Comparison of ENCODE assay signal across 8 mouse cellular contexts in the genomic region with DNA sequence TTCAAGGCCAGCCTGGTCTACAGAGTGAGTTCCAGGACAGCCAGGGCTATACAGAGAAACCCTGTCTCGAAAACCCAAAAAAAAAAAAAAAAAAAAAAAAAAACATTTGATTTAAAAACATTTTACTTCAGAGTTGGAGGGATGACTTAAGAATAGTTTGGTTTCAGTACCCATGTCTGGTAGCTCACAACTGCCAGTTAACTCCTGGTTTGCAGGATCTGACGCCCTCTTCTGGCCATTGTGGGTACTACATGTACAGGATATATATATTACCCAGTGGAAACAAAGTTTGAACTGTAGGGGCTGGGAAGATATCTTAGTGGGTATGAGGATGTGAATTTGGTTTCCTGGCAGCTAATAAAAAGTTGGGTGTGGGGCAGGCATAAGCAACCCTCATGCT. TPM values are rescaled to one million over a fixed set of nuclear protein-coding genes. Genes with fewer than 3 reads are reported as not detected.
DNase-seq lines count a peak whose midpoint lies in the region; ATAC-seq and TF ChIP-seq lines count a peak whose summit lies in the region.

No protein-coding gene starts in this region.

- ATAC-seq in midbrain, embryonic 14.5 days (ENCODE audit: low FRiP score, low TSS enrichment), result no peak
- no peak for ATAC-seq in midbrain, embryonic 13.5 days

- 0% methylated on average over 1 of the region's 2 CpGs for WGBS in midbrain, embryonic 14.5 days
- 0% methylated on average over 1 of the region's 2 CpGs for WGBS in midbrain, embryonic 13.5 days

- no peaks in the 10 kb centered on the region for H3K4me1 ChIP-seq in midbrain, embryonic 14.5 days (ENCODE audit: control insufficient read depth, insufficient read depth, low read length)
- H3K4me1 ChIP-seq in midbrain, embryonic 13.5 days (replicated peaks), result peaks cover 8% of the 10 kb centered on the region

- no peak overlapping the region for H3K27ac ChIP-seq in gastrocnemius, adult 2 months
- no peak overlapping the region for H3K27ac ChIP-seq in midbrain, embryonic 14.5 days (replicated peaks; ENCODE audit: low read depth, low read length)
- H3K27ac ChIP-seq in midbrain, embryonic 13.5 days, result no peak overlapping the region

- no peak overlapping the region for H3K4me3 ChIP-seq in gastrocnemius, adult 2 months
- no peak overlapping the region for H3K4me3 ChIP-seq in midbrain, embryonic 14.5 days (replicated peaks; ENCODE audit: low read depth, low read length)
- no peak overlapping the region for H3K4me3 ChIP-seq in midbrain, embryonic 13.5 days (replicated peaks)

- no peak for DNase-seq in gastrocnemius, adult 2 months
- DNase-seq in gastrocnemius, postnatal 25 days, result no peak
- DNase-seq in midbrain, embryonic 14.5 days, result peak; percentile 41
- DNase-seq in ZHBTc4 (ENCODE audit: low read depth, low spot score), result peak; percentile 74
- DNase-seq in spleen, postnatal 4 days (ENCODE audit: low spot score in 2 of 2), result peak; percentile 66 to 88
- no peak for DNase-seq in neural tube, embryonic 10.5 days (ENCODE audit: extremely low spot score, low spot score)
- no peak for DNase-seq in gastrocnemius, adult 8-10 months (ENCODE audit: low spot score in 2 of 2)

- intact Hi-C loops in gastrocnemius, adult 2 months (cut with DNase I), result no loop called here

- no peaks in the 10 kb centered on the region for H3K9me3 ChIP-seq in midbrain, embryonic 14.5 days (ENCODE audit: control insufficient read depth, low read length)
- H3K9me3 ChIP-seq in midbrain, embryonic 13.5 days, result peaks cover 5% of the 10 kb centered on the region; the same call in 1 of the 2 replicates

- no peak overlapping the region for H3K4me2 ChIP-seq in midbrain, embryonic 14.5 days (ENCODE audit: low read length)
- H3K4me2 ChIP-seq in midbrain, embryonic 13.5 days (replicated peaks), result no peak overlapping the region

- H3K9ac ChIP-seq in midbrain, embryonic 14.5 days (replicated peaks; ENCODE audit: low read length), result no peak overlapping the region
- H3K9ac ChIP-seq in midbrain, embryonic 13.5 days (replicated peaks), result no peak overlapping the region

- no peaks in the 10 kb centered on the region for H3K36me3 ChIP-seq in midbrain, embryonic 14.5 days (ENCODE audit: control insufficient read depth, insufficient read depth, low read length)
- 0 out of 2 replicates have a peak, but pooled peaks cover 4% of the 10 kb centered on the region for H3K36me3 ChIP-seq in midbrain, embryonic 13.5 days

- peak; percentile 63 for TF ChIP-seq CTCF in gastrocnemius, adult 2 months (IDR thresholded peaks at IDR 0.05)

- no peaks in the 10 kb centered on the region for H3K27me3 ChIP-seq in midbrain, embryonic 14.5 days (ENCODE audit: control insufficient read depth, insufficient read depth, low read length)
- no peaks in the 10 kb centered on the region for H3K27me3 ChIP-seq in midbrain, embryonic 13.5 days

RNA-seq across cellular contexts. Expression of a gene that starts 27.0 kb away (rescaled TPM):
- total RNA-seq in gastrocnemius, adult 2 months (2021), result under 1 TPM in 1 of 2 experiments, not detected in 1; 0.17 TPM
- under 1 TPM in 1 of 2 experiments, not detected in 1; 0.29 TPM for total RNA-seq in gastrocnemius, postnatal 25 days (2021)
- 1.9 and 3.1 TPM in 2 replicates for polyA plus RNA-seq in midbrain, embryonic 14.5 days (2014; fragmentation: Nextera tagmentation; extraction: Ambion mirVana)
- 2.1 and 3.2 TPM in 2 replicates for polyA plus RNA-seq in midbrain, embryonic 13.5 days (2015; fragmentation: Nextera tagmentation; extraction: Ambion mirVana)
- total RNA-seq in gastrocnemius, adult 8-10 months (2022), result under 1 TPM in 3 of 4 experiments, not detected in 1; 0.12 to 0.18 (median 0.17) TPM

RNA-seq across cellular contexts. Expression of a gene that starts 46.1 kb away (rescaled TPM):
- total RNA-seq in gastrocnemius, adult 2 months (2021), result 1 to 10 TPM; 4.9 to 5.5 TPM
- total RNA-seq in gastrocnemius, postnatal 25 days (2021), result 1 to 10 TPM; 4.8 to 5.8 TPM
- polyA plus RNA-seq in midbrain, embryonic 14.5 days (2014; fragmentation: Nextera tagmentation; extraction: Ambion mirVana), result 18.3 and 19.0 TPM in 2 replicates
- 20.7 and 22.4 TPM in 2 replicates for polyA plus RNA-seq in midbrain, embryonic 13.5 days (2015; fragmentation: Nextera tagmentation; extraction: Ambion mirVana)
- 1 to 10 TPM; 4.6 to 5.8 (median 5.2) TPM for total RNA-seq in gastrocnemius, adult 8-10 months (2022)

RNA-seq across cellular contexts. Expression of a gene that starts 48.7 kb away (rescaled TPM):
- total RNA-seq in gastrocnemius, adult 2 months (2021), result 1 to 10 TPM; 2.2 to 3.3 TPM
- total RNA-seq in gastrocnemius, postnatal 25 days (2021), result 1 to 10 TPM; 3.4 to 3.9 TPM
- polyA plus RNA-seq in midbrain, embryonic 14.5 days (2014; fragmentation: Nextera tagmentation; extraction: Ambion mirVana), result 22.9 and 25.0 TPM in 2 replicates
- polyA plus RNA-seq in midbrain, embryonic 13.5 days (2015; fragmentation: Nextera tagmentation; extraction: Ambion mirVana), result 24.4 and 26.0 TPM in 2 replicates
- 1 to 10 TPM; 1.0 to 2.9 (median 1.4) TPM for total RNA-seq in gastrocnemius, adult 8-10 months (2022)

Comparison
In these comparisons a context has a peak if more than half of its experiments do, and no peak if none do; other contexts are left out.
1. DNase-seq: peak in midbrain, embryonic 14.5 days (single experiment), ZHBTc4 (single experiment) and spleen, postnatal 4 days (2 of 2); none in gastrocnemius, adult 2 months (single experiment), gastrocnemius, postnatal 25 days (single experiment), neural tube, embryonic 10.5 days (single experiment) and gastrocnemius, adult 8-10 months (0 of 2).